9 mouse cellular contexts compared by ENCODE assay signal in genomic region chr6:49519053-49519452, GRCm38 (mm10).
DNase-seq lines count a peak whose midpoint lies in the region; ATAC-seq and TF ChIP-seq lines count a peak whose summit lies in the region.
"Had no signal": no experiment of that assay in that cellular context is flagged by ENCODE, and none has a peak within 500 bp of the region (broad histone marks: within the 10 kb centered on the region; RNA-seq: fewer than 3 reads in every experiment).

No protein-coding gene starts in this region.

- intact Hi-C loops in heart, postnatal 25 days (cut with DNase I) = loop anchor here (1.0 to 5.0 kb wide), 6 partner anchors 232 to 1028 kb away; partner anchors contain the start of gene Mpp6

- peak; percentile 69 for TF ChIP-seq CTCF in bone marrow, adult 2 months (IDR thresholded peaks at IDR 0.05; ENCODE audit: control insufficient read depth, insufficient read depth, low read length)
- peak; percentile 77; the same call in 1 of the 2 replicates for TF ChIP-seq CTCF in embryonic fibroblast, embryonic 13.5 days (IDR thresholded peaks at IDR 0.05; ENCODE audit: borderline replicate concordance, insufficient read depth, low read length)

- no peak for TF ChIP-seq POLR2A in bone marrow, adult 2 months (IDR thresholded peaks at IDR 0.05; ENCODE audit: borderline replicate concordance, control insufficient read depth, low read depth, low read length)
- TF ChIP-seq POLR2A in embryonic fibroblast, embryonic 13.5 days (IDR thresholded peaks at IDR 0.05; ENCODE audit: low read depth, low read length) = no peak

- H3K27ac ChIP-seq in heart, embryonic 12.5 days (ENCODE audit: poor library complexity, severe bottlenecking) = no peak overlapping the region
- no peak overlapping the region for H3K27ac ChIP-seq in bone marrow, adult 2 months (ENCODE audit: control insufficient read depth, insufficient read depth, low read depth, low read length, poor library complexity)
- no peak overlapping the region for H3K27ac ChIP-seq in embryonic fibroblast, embryonic 13.5 days (ENCODE audit: insufficient read depth, low read length)
- H3K27ac ChIP-seq: macrophage had no signal

- ATAC-seq in heart, embryonic 12.5 days (ENCODE audit: insufficient number of reproducible peaks, low FRiP score) = no peak

- no peaks in the 10 kb centered on the region for H3K9me3 ChIP-seq in heart, embryonic 12.5 days (replicated peaks)

- no peaks in the 10 kb centered on the region for H3K4me1 ChIP-seq in heart, embryonic 12.5 days (replicated peaks)
- H3K4me1 ChIP-seq in bone marrow, adult 2 months (ENCODE audit: control insufficient read depth, insufficient read depth, low read length) = no peaks in the 10 kb centered on the region
- H3K4me1 ChIP-seq in embryonic fibroblast, embryonic 13.5 days (ENCODE audit: control insufficient read depth, insufficient read depth, low read length) = no peaks in the 10 kb centered on the region

- H3K9ac ChIP-seq in heart, embryonic 12.5 days = no peak overlapping the region

- H3K36me3 ChIP-seq in heart, embryonic 12.5 days = no peaks in the 10 kb centered on the region

- no peak overlapping the region for H3K4me3 ChIP-seq in heart, embryonic 12.5 days
- no peak overlapping the region for H3K4me3 ChIP-seq in bone marrow, adult 2 months (replicated peaks; ENCODE audit: control insufficient read depth, low read depth, low read length)
- no peak overlapping the region for H3K4me3 ChIP-seq in embryonic fibroblast, embryonic 13.5 days (ENCODE audit: insufficient read depth, low read length)

- 5% methylated on average over 6 of the region's 6 CpGs for WGBS in heart, embryonic 12.5 days
- WGBS in bone marrow, adult 2 months = 4% methylated on average over 6 of the region's 6 CpGs

- H3K27me3 ChIP-seq in heart, embryonic 12.5 days (replicated peaks) = 0 out of 2 replicates have a peak, but pooled peaks cover 3% of the 10 kb centered on the region

- H3K4me2 ChIP-seq in heart, embryonic 12.5 days = no peak overlapping the region

- DNase-seq in heart, adult 18-20 months = peak; percentile 28 to 80
- peak; percentile 18 for DNase-seq in heart, postnatal 25 days (ENCODE audit: low spot score)
- DNase-seq in layer of hippocampus, postnatal 25 days (ENCODE audit: extremely low spot score in 1 of 2, low spot score in 1 of 2) = peak; percentile 68 to 86
- peak; percentile 71 for DNase-seq in mesoderm, embryonic 11.5 days (ENCODE audit: low read depth, low spot score)
- peak; percentile 7 for DNase-seq in spleen, adult 12 weeks (ENCODE audit: low spot score)

Comparison
In these comparisons a context has a peak if more than half of its experiments do, and no peak if none do; other contexts are left out.
1. DNase-seq: peak in every context shown above with its lines; median percentile 77 in layer of hippocampus, postnatal 25 days; 71 in mesoderm, embryonic 11.5 days; 54 in heart, adult 18-20 months; 18 in heart, postnatal 25 days; 7 in spleen, adult 12 weeks.